Comparison of ENCODE assay signal across 19 mouse cellular contexts in genomic region chr7:131660726-131661125, GRCm38 (mm10).
"Had no signal": no experiment of that assay in that cellular context is flagged by ENCODE, and none has a peak within 500 bp of the region (broad histone marks: within the 10 kb centered on the region; RNA-seq: fewer than 3 reads in every experiment).

No protein-coding gene starts in this region.

- H3K4me2 ChIP-seq: lung, embryonic 14.5 days; midbrain, embryonic 12.5 days; neural tube, embryonic 13.5 days; neural tube, embryonic 15.5 days had no signal

- H3K27me3 ChIP-seq: midbrain, embryonic 12.5 days; neural tube, embryonic 13.5 days; neural tube, embryonic 15.5 days had no signal

- H3K9ac ChIP-seq: lung, embryonic 14.5 days; midbrain, embryonic 12.5 days; neural tube, embryonic 13.5 days; neural tube, embryonic 15.5 days had no signal

- H3K4me1 ChIP-seq: midbrain, embryonic 10.5 days; midbrain, embryonic 12.5 days had no signal

- H3K27ac ChIP-seq: midbrain, embryonic 10.5 days; midbrain, embryonic 12.5 days; neural tube, embryonic 13.5 days; neural tube, embryonic 15.5 days had no signal

- ATAC-seq: midbrain, embryonic 16.5 days had no signal

- H3K4me3 ChIP-seq: midbrain, embryonic 10.5 days; midbrain, embryonic 12.5 days; myocyte; neural tube, embryonic 13.5 days; neural tube, embryonic 15.5 days had no signal

- H3K9me3 ChIP-seq: midbrain, embryonic 10.5 days; midbrain, embryonic 12.5 days; neural tube, embryonic 13.5 days; neural tube, embryonic 15.5 days had no signal

- H3K36me3 ChIP-seq: midbrain, embryonic 10.5 days; midbrain, embryonic 12.5 days; neural tube, embryonic 13.5 days; neural tube, embryonic 15.5 days had no signal

- DNase-seq: lung, adult 18-20 months; lung, embryonic 14.5 days; lung, postnatal 14 days; lung, postnatal 4 days; midbrain, embryonic 14.5 days; retina, postnatal 1 day; right cerebral cortex, adult 18-20 months; right cerebral cortex, postnatal 25 days; right cerebral cortex, postnatal 4 days; spleen, adult 18-20 months; thymus, adult 18-20 months; thymus, postnatal 14 days; thymus, postnatal 36 days had no signal
